Mouse (Mus musculus) liver, embryonic 14.5 days (tissue): Measurements from ENCODE around the gene Arhgef16.

Experiments
- CTCF ChIP-seq: IDR thresholded peaks from 2 replicates; pipeline ENCODE4 v1.5.1; 2016; ENCODE audit warnings: antibody characterized with exemption, low read depth, control low read depth
- EP300 ChIP-seq: IDR thresholded peaks from 2 replicates; pipeline ENCODE4 v1.6.1; 2016; ENCODE audit warnings: antibody characterized with exemption, low read depth

GRCm38 (mm10) chr4:154252537-154253255, 48.8 kb downstream of the Arhgef16 start:
- no peak for TF ChIP-seq CTCF
- TF ChIP-seq EP300, result no peak
